Mouse (Mus musculus) MEL-GATA-1-ER (cell line): ENCODE results near the gene Rer1.

ENCODE experiments used
- DNase-seq: peaks from one replicate; pipeline ENCODE4 v3.0.0-alpha.2; 2012; ENCODE audit warnings: low read depth; ENCODE audit errors: extremely low read depth

Gene Rer1

DNA sequence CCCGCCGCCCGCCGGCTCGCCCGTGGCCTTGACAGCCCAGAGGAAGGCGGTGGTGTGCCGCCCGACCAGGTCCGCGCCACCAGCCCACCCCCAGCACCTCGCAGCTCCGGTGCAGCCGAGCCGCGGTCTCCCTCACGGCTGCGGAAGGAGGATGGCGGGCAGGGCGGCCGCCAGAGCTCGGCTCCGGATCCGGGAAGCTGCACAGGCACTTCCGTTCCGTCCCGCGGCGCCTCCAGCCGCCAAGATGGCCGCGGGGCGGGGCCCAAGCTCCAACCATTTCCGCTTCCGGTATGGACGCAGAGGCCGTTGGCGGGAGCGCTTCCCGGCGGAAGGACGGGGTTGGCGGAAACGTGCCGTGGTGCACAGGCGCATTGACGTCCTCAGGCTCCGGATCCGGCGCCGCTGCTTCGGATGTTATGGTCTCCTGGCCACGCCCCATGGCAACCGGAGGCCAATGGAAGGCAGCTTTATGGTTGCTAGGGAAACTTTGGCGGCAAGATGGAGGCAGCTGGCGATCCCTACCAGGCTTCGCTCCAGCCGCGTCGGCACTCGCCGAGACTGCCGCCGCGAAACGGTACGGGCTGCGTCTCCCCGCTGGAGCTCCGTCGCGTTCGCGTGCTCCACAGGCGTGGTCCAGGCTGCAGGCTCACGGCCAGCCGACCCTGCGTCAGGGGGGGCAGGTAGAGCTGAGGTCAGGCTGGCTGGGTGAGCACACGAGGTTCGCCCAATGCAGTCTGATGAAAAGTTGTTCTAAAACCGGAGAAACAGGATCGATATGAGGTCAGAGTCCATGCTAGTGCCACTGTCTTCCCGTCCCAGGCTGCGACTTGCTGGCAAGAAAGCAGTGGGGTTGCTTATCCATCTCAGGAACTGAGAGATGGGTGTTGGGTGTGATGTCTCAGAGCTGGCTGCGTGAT, at the start of gene Rer1, which contains the start of gene Morn1:
Gene Rer1, minus strand, starts transcription at position 275 of the 917 bp plus-strand sequence.
Gene Morn1, plus strand, starts transcription at position 470 of the 917 bp plus-strand sequence.
- peak; percentile 94 for DNase-seq

DNA sequence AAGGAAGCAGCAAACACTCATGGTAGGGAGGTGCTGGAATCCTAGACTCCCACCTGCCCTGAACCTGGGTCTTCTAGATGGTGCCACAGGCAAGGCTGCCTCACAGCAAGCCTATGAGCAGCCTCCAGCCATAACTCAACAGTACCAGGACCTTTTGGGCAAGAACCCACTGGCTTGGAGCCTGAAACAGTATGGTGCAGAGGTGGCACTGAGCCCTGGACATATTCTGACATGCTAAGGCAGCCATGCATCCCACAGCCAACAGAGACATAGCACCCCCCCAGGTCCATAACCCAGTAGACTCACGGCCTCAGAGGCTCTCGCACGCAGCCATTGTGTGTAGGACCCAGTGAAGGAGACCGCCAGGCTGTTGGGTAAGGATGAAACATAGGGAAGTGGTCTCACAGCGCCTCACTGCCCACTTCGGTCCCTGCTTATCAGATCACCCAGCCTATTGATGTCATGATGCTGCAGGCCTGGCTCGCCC, 48.5 kb upstream of the Rer1 start:
- no peak for DNase-seq

DNA sequence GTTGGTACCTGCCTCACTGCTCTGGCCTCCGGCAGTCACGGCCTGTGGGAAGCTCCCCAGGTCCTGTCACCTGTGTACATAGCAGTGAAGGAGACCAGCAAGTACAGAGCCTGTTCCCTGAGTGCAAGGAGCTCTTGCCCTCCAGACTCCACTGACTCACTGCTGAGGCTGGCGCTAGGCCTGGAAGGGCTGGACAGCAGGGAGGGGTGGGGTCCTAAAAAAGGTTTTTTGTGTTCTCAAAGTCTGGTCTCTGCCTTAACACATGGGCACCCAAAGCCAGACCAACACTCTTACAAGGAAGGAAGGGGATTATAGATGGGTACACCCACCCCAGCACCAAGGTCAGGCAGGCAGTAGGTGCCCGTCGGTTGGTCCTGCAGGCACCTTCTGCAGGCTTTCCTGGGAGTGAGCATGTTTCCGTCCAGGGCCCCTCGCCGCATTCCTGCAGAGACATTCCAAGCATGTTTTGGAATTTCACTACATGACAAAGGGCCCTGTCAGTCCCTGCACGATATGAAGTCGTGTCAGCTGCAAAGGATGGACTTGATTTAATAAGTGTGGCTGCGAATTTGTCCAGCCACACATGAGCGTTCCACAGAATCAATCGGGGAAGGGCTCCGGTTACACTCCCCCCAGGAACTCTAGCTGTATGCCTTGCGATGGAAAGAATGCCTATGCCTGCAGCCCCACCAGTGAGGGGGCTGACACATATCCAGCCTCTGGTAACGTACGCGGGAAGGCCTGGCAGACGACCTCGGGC, 47.7 kb upstream of the Rer1 start:
- DNase-seq, result no peak

DNA sequence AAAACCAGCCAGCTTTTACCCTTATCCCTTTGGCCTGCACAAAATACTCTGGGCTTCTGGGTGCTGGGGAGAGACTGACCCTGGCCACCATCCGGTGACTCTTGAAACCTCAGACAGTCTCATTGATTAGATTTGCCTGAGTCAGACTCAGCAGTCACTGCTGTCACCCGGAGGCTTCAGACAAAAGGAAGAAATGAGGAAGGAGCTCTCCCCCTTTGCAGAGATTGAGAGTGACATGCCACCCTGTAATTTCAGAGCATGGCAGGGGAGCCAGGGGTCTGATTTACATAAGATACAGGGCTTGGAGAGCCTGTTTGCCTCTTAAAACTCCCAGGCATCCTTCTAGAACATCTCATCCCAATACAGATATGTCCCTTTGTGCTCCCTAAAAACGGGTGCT, 47.0 kb upstream of the Rer1 start:
- DNase-seq, result no peak

DNA sequence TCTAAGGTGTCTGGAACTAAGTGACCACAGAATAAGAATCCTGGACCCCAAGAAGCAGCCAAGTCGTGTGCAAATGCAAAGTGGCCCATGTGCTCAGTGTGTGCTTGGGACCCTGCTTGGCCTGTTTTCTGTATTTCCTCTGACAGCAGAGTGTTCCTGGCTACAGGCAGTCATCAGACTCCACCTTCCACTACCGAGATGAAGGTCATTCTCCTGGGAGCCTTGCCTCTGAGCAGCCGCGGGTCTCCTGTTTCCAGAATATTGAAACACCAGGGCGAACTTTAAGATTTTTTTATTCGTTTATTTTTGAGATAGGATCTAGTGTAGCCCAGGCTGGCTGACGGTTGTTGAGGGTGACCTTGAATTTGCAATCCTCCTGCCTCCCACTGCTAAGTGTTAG, 44.4 kb upstream of the Rer1 start:
- DNase-seq, result no peak

DNA sequence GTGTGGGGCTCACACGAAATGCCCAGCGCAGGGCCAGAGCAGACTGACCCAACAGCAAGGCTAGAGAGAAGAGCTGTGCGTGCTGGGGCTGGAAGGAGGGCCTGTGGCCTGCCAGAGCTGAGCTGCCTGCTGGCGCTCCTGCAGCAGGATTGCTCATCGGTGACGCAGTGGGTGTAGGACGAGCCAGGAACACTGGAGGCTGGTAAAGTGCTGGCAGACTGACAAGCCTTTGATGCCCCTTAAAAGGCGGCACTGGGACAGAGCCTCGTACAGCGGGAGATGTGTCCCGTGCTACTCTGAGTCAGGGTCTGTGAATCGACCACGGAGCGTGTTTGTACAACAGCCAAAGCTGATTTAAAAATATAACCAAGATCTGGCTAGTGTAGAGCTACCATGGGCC, 43.8 kb upstream of the Rer1 start:
- DNase-seq, result no peak

DNA sequence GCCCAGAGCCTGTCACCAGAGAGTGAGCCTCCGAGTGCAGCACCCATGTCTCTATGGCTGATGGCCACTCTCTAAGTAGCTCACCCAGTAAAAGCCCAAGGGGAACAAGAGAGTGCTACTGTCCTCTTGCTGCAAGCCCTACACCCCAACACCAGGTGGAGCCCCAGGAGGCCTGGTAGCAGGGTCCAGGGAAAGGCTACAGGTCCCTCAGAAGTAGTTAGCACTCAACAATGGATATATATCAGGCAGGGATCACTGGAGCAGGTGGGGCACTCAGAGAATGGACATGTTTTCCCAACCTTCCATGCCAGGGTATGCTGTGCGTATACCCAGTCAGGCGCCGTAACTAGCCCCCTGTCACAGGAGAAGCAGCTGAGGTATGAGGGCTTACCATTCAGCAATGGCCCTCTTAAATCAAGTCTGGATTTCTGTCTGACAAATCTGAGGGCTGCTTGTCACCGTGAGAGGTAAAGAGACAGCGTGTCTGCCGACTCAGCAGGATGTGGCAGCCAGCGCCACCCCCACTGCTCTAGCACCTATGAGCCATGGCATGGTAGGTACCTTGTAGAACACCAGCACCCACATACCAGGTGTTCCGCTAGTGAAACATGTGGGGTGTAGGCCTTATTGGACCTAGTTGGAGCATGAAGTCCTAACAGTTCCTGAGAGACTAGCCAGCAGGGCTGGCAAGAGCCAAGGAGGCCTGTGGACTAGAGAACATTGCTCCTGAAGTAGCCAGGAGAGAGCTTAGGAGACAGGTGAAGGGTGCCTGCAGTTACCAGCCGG, 43.1 kb upstream of the Rer1 start:
- no peak for DNase-seq

DNA sequence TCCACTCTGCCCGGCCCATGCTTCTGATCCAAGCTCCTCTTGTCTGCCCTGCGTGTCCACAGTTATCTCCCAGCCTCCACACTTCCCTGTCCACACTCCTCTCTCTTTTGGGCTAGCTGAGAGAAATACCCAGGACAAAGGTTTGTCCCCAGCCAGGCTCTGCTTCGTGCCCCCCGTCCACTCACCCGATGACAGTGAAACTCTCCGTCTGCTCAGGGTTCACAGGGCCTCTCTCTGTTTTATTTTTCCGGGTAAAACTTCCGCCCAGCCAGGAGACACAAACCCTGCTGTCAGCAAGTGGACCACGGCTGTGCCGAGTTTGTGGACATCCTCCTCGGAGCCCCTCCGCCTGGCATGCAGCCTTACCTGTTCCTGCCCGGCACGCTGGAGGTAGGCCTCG, 42.2 kb upstream of the Rer1 start:
- no peak for DNase-seq

DNA sequence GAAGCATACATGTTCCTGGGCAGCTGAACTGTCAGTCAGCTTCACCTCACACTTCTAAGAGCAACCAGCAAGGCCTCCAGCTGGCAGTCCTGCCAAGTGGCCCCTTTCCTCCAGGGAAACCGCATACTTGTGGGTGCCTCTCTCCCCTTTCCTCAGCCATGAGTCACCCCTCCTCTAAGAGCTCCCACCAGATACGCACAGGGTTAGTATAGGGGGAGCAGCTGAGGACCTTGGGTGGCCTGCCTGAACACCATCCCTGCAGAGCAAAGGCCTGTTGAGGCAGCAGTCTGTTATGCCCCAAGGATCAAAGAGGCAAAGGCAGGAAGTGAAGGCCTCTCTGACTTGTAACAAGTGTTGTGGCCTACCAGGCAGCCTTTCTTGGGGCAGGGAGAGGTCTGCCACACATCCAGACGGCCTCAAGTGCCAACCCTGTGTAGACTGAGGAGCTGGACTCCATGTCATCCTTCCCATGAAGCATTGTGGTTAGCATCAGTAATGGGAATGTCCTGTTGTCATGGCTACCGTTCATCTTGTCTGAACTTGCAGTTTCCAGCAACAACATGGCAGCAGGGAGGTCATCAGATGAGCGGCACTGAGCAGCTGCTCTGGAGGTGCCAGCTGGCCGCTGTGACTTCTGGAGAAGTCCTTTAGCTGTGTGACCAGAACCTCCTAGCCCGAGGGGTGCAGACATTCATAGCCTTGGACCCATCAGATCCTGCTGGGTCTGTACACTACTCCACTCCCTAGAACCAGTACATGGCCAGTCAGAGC, 40.6 kb upstream of the Rer1 start:
- no peak for DNase-seq

DNA sequence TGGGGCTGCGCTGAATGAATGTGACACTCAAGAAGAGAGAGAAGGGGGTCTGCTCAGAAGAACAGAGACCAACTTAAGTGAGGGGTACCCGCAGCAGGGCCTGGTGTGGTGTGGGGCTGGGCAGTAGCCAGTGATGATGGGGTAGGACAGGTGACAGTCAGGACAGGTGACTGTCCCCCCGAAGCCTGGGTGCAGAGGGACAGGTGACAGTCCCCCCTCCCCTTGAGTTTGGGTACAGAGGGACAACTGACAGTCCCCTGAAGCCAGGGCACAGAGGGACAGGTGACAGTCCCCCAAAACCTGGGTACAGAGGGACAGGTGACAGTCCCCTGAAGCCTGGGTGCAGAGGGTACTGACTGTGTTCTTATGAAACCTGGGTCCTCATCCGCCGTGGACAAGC, 40.0 kb upstream of the Rer1 start:
- DNase-seq, result no peak

DNA sequence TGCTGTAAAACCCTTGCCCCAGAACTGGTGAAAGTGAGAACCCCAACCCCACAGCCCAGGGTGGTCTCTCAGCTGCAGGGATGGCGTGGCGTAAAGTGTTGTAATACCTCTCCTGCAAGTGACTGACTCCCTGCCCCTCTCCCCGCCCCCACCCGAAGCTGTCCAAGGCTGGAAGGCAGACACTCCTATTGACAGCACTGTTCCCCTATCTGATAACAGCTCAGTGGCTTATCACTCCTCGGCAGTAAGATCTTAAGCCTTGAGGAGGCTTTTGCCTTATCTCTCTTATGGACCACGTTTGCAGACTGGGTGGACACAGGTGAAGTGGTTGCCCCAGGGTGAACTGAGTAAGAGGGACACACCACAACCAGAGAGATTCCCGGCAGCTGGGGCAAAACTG, 39.1 kb upstream of the Rer1 start:
- no peak for DNase-seq

DNA sequence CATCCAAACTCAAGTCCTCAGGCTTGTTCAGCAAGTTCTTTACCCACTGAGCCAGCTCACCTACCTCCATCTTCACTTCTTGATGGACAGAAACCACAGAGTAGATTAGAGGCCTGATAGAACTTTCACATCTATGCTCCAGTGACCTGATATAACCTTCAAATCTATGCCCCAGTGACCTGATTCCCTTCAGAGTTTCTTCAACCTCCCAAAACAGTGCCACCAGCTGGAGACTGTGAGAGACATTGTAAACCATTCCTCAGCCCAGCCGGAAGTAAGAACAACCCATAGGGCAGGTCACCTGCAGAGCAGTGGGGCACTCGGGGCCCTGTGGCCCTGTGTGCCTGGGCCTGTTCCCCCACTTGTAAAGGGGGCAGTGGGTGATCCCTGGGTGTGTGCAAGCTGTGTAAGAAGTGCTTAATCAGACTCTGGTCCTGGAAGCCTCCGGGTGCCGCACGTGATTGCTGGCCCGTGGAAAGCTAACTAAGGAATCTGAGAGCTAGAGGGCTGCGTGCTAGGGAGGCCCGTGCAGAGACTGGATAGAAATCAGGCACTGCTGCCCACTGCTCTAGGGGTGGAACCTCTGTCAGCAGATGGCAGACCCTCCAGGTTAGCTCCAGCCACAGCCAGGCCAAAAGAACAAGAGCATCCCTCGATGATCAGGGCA, 37.8 kb upstream of the Rer1 start:
- no peak for DNase-seq

DNA sequence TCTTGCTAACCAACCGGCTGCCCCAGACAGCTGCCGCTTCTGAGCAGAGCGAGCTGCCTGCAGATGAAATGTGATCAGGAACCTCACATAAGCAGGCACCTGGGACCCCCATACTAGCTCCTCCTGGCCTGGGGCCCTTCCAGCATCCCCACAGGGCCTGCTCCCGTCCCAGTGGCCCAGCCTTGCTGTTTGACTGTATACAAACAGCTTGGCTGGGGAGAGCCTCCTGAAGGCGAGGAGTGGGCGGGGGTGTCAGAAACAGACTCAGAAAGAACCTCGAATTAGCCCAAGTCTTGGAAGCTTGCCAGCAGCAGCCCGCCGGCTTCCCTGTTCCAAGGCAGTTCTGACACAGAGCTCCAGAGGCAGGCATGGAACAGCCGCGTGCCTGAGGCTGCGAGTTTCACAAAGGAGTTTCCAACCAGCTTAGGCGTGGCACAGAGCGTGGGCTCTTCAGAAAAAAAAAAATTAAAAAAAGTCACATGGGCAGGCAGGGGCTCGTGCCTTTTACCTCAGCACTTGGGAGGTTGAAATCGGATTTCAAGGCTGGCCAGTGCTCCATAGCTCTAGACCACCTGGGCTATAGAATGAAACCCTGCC, 36.4 kb upstream of the Rer1 start:
- DNase-seq, result peak; percentile 7

DNA sequence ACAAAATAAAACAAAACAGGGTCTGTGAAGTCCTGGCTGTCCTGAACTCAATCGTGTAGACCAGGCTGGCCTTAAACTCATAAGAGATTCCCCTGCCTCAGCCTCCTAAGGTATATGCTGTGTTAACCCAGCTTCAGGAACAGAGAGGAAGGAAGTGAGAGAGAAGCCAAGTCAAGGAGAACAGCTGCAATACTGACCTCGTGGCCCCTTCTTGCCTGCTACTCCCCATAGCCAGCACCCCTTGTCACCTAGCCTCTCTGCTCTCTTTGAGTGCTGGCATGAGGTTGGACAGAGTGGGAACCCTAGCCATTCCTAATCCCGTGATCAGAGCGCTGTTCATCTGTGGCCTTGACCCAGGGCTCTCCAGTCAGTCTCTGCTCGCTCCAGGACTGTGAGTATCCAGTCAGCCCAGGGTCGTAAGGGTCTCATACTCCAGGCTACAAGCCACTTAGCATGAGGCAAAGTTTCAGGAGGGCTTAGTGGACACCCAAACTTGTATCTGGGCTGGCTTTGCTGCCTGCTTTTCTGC, 35.8 kb upstream of the Rer1 start:
- DNase-seq, result no peak

DNA sequence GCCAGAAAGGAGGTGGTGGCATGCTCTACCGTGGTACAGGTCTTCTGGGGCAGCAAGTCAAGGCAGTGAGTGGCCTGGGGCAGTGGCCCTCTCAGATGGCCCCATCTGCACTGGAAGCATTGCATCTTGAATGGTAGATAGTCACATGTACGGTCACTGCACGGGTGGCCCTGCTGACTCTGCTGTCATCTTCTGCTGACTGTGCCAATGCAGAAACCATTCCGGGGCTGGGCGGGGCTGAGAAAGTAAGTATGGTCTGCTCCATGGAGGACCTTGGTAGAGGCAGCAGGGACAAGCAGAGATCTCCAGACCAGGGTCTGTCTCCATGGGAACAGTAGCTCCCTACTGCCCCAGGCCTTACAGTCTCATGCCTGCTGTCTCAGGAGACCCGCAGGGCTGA, 35.0 kb upstream of the Rer1 start:
- no peak for DNase-seq

DNA sequence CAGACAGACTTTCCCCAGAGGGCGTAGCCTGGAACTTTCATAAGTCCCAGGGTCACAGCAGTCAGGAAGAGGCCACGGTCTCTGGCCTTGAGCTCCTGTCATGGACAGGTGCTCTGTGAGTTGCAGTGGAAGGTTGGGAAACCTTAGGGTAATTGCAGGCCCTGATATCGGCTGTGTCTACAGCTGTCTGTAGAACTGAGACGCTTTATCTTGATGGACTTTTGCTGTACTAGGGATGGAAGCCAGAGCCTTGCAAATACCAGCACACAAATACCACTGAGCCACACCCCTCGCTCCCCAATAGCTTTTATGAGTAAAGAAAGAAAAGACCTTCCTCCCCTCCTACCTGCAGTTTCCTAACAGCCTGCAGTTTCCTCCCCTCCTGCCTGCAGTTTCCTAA, 34.4 kb upstream of the Rer1 start:
- DNase-seq, result no peak

DNA sequence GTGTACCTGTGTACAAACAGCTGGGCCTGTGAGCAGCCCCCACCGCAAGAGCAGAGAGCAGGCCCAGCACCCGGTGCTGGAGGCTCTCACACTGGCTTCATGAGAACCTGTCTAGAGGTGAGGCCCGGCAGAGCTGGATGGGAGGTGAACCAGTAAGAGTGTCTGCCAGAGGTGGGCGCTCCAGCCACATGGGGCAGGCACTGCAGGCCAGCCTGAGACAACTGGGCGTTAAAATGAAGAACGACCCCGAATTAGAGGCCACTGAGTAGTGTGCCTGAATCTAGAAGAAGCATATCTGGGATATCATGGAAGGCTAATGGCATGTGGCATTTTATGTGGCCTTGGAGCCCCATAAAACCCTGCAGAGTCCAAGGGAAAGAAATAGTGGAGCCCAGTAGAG, 33.9 kb upstream of the Rer1 start:
- DNase-seq, result no peak

DNA sequence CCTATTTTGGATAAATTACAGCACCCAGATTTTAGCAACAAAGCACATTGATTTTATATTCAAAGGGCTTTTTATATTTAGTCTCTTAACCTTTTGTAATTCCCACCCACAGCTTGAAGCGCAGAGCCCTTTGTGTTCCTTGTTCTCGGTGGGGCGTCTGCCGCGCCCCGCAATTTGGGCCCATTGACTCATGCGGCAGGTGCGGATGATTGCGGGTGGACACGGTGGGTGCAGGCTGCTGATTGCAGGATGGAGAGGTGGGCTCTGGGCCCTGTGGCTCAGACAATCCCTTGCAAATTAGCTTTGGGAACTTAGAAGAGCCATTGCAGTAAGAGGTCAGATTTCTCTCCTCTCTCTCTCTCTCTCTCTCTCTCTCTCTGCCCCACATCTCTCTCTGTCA, 32.1 kb upstream of the Rer1 start:
- DNase-seq, result no peak

DNA sequence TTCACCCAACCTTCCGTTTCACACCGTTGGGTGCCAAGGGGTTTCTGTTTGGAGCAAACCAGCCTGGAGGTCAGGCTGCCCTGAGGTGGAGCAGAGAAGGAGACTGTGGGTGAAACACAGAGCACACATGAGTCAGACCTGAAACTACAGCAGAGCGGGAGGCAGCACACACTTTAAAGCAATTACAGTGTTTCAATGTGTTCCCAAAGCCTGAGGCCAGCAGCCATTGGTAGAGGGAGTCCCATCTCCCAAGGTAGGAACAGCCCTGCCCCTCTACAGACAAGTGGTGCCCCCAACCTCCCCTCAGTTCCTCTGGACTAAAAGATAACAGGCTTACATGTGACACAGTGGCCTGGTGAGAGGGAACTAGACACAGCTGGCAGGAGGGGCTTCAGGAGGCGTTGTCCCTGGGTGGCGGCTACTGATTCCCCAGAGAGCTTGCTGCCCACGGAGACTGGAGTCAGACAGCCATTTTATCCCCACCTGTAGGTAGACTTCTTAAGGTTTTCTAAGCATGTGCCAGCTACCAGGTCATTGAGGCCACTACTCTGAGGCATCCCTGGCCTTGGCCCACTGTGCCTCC, 31.3 kb upstream of the Rer1 start:
- DNase-seq, result peak; percentile 81
